Mouse (Mus musculus) effector memory CD4-positive, alpha-beta T cell, adult 7 months (primary cell): ENCODE results near the gene Olfr1113. TPM values are rescaled to one million over a fixed set of nuclear protein-coding genes. Genes with fewer than 3 reads are reported as not detected.

Experiments
- polyA plus RNA-seq: library from polyadenylated mRNA; unstranded; fragments of 100-300 nt; shearing (Covaris generic); gene quantifications from one replicate; pipeline ENCODE4 v1.2.1, GENCODE M21; 2017

Olfr1113 gene
- polyA plus RNA-seq = not detected

DNA sequence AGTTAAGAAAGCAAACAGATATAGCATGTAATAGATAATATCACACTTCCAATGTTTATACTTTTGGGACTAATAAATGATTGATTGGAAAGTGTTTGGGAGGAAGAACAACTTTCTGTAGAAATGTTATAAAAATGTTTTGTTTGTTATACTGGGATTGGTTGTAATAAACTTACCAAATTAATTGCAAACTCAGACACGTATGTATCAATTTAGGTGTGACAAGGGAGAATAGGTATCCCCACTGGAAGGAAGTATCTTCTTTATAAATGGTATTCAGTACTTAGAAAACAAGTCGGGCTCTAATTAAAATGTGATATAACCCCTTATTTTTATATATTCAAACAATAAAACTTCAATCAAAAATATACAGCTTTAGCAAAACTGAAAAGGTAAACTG, at the start of gene Olfr1113:
Olfr1113 (plus strand) TSS at position 301 of the 400 bp plus-strand sequence.

GRCm38 (mm10) chr2:87187498-87187897, 21.3 kb upstream of the Olfr1113 start, which contains the start of gene Olfr1112:
Gene Olfr1112 (plus strand): TSS chr2:87187798.

GRCm38 (mm10) chr2:87247713-87248112, 38.9 kb downstream of the Olfr1113 start, which contains the start of gene Olfr1115:
Gene Olfr1115 (plus strand): TSS chr2:87248013.

Other genes with a start within 250 kb of the Olfr1113 start
- gene Olfr1099, start 248.3 kb upstream of the Olfr1113 start, polyA plus RNA-seq = not detected
- gene Olfr1100, start 229.0 kb upstream of the Olfr1113 start, polyA plus RNA-seq = not detected
- gene Olfr1101, start 217.7 kb upstream of the Olfr1113 start, polyA plus RNA-seq = not detected
- gene Olfr1102, start 210.6 kb upstream of the Olfr1113 start, polyA plus RNA-seq = not detected
- gene Olfr1104, start 181.9 kb upstream of the Olfr1113 start, polyA plus RNA-seq = not detected
- not detected for gene Olfr1105, start 172.4 kb upstream of the Olfr1113 start, polyA plus RNA-seq
- not detected for gene Olfr1106, start 156.7 kb upstream of the Olfr1113 start, polyA plus RNA-seq
- not detected for gene Olfr1107, start 133.2 kb upstream of the Olfr1113 start, polyA plus RNA-seq
- not detected for gene Olfr1109, start 113.0 kb upstream of the Olfr1113 start, polyA plus RNA-seq
- not detected for gene Olfr259, start 94.4 kb upstream of the Olfr1113 start, polyA plus RNA-seq
- not detected for gene Olfr1110, start 68.7 kb upstream of the Olfr1113 start, polyA plus RNA-seq
- gene Olfr1111, start 56.3 kb upstream of the Olfr1113 start, polyA plus RNA-seq = not detected
- not detected for gene Olfr1112, start 21.2 kb upstream of the Olfr1113 start, polyA plus RNA-seq
- gene Olfr1115, start 39.0 kb downstream of the Olfr1113 start, polyA plus RNA-seq = not detected
- gene Olfr1116, start 58.6 kb downstream of the Olfr1113 start, polyA plus RNA-seq = not detected
- not detected for gene Olfr1118, start 98.6 kb downstream of the Olfr1113 start, polyA plus RNA-seq
- not detected for gene Olfr1120, start 145.8 kb downstream of the Olfr1113 start, polyA plus RNA-seq
- not detected for gene Olfr1121, start 160.9 kb downstream of the Olfr1113 start, polyA plus RNA-seq
- gene Olfr1122, start 176.9 kb downstream of the Olfr1113 start, polyA plus RNA-seq = 0.07 TPM
- not detected for gene Olfr1123, start 207.7 kb downstream of the Olfr1113 start, polyA plus RNA-seq
- gene Olfr1124, start 221.3 kb downstream of the Olfr1113 start, polyA plus RNA-seq = 0.30 TPM
- gene Olfr1126, start 245.0 kb downstream of the Olfr1113 start, polyA plus RNA-seq = not detected